Mouse (Mus musculus) layer of hippocampus, postnatal 25 days (tissue): ENCODE data around the gene Tmem219. TPM values are rescaled to one million over a fixed set of nuclear protein-coding genes. Genes with fewer than 3 reads are reported as not detected.

Source experiments
- DNase-seq, 2 experiments: peaks; one replicate each; pipeline ENCODE4 v3.0.0; 2022; ENCODE audit warnings: mixed read lengths in 2 of 2, low spot score in 1 of 2; ENCODE audit errors: extremely low spot score in 1 of 2
- total RNA-seq, 2 experiments: library from RNA; stranded (reverse); gene quantifications; 2 replicates each; pipeline ENCODE4 v1.2.3; 2021

Tmem219 gene
- total RNA-seq: 10 to 100 TPM; 20.2 to 25.5 TPM

- no peak for DNase-seq
Observed at GRCm38 (mm10) chr7:126922624-126923060, at the start of gene Tmem219. TSS of gene Tmem219 (minus strand) at chr7:126922917.

GRCm38 (mm10) chr7:126967361-126967760 is 44.6 kb upstream of the Tmem219 start:
- no peak for DNase-seq

- DNase-seq: no peak
Observed at GRCm38 (mm10) chr7:126965568-126965967, 42.9 kb upstream of the Tmem219 start.

- DNase-seq: no peak
Observed at GRCm38 (mm10) chr7:126963548-126964286, 41.0 kb upstream of the Tmem219 start.

GRCm38 (mm10) chr7:126961965-126962364 is 39.2 kb upstream of the Tmem219 start:
- no peak for DNase-seq

GRCm38 (mm10) chr7:126961095-126961494 is 38.4 kb upstream of the Tmem219 start:
- no peak for DNase-seq

- DNase-seq: no peak
Observed at GRCm38 (mm10) chr7:126959780-126960179, 37.1 kb upstream of the Tmem219 start.

- no peak for DNase-seq
Observed at GRCm38 (mm10) chr7:126955125-126955524, 32.4 kb upstream of the Tmem219 start.

- DNase-seq: no peak
Observed at GRCm38 (mm10) chr7:126952646-126953045, 29.9 kb upstream of the Tmem219 start.

GRCm38 (mm10) chr7:126951741-126952140 is 29.0 kb upstream of the Tmem219 start:
- DNase-seq: no peak

GRCm38 (mm10) chr7:126950647-126951615 is 28.2 kb upstream of the Tmem219 start:
- no peak for DNase-seq

GRCm38 (mm10) chr7:126949793-126950646 is 27.3 kb upstream of the Tmem219 start, which contains the start of gene Sez6l2:
TSS of gene Sez6l2 (plus strand) at chr7:126950563.
- peak; percentile 77 to 78 for DNase-seq

GRCm38 (mm10) chr7:126949403-126949792 is 26.7 kb upstream of the Tmem219 start, which contains the start of gene Asphd1:
TSS of gene Asphd1 (minus strand) at chr7:126949582.
- DNase-seq: peak in 1 of 2 experiments; percentile 51

GRCm38 (mm10) chr7:126948626-126949025 is 25.9 kb upstream of the Tmem219 start:
- no peak for DNase-seq

- no peak for DNase-seq
Observed at GRCm38 (mm10) chr7:126946530-126946929, 23.8 kb upstream of the Tmem219 start.

GRCm38 (mm10) chr7:126941801-126942200 is 19.1 kb upstream of the Tmem219 start:
- DNase-seq: no peak

- no peak for DNase-seq
Observed at GRCm38 (mm10) chr7:126941171-126941570, 18.5 kb upstream of the Tmem219 start.

- no peak for DNase-seq
Observed at GRCm38 (mm10) chr7:126932652-126933051, 9.9 kb upstream of the Tmem219 start.

GRCm38 (mm10) chr7:126929046-126929445 is 6.3 kb upstream of the Tmem219 start:
- no peak for DNase-seq

GRCm38 (mm10) chr7:126928384-126929037 is 5.8 kb upstream of the Tmem219 start, which contains the start of gene Kctd13:
TSS of gene Kctd13 (plus strand) at chr7:126928879.
- DNase-seq: peak; percentile 83 to 84
